Comparison of ENCODE assay signal across 9 mouse cellular contexts in genomic region chr9:43827593-43827992, GRCm38 (mm10).
A peak's percentile ranks its signal among the peaks of the same experiment; 100 is the strongest.
DNase-seq lines count a peak whose midpoint lies in the region; ATAC-seq lines count a peak whose summit lies in the region.
"Had no signal": no experiment of that assay in that cellular context is flagged by ENCODE, and none has a peak within 500 bp of the region (broad histone marks: within the 10 kb centered on the region; RNA-seq: fewer than 3 reads in every experiment).

No protein-coding gene starts in this region.

- H3K27me3 ChIP-seq in kidney, embryonic 16.5 days (ENCODE audit: insufficient read depth, low read length) = no peaks in the 10 kb centered on the region; the same call in 1 of the 2 replicates
- H3K27me3 ChIP-seq in liver, embryonic 11.5 days (replicated peaks; ENCODE audit: control insufficient read depth, insufficient read depth, low read length) = no peaks in the 10 kb centered on the region; the same call in 1 of the 2 replicates
- no peaks in the 10 kb centered on the region for H3K27me3 ChIP-seq in hindbrain, embryonic 16.5 days (replicated peaks; ENCODE audit: control insufficient read depth, insufficient read depth, low read length)

- H3K9me3 ChIP-seq in kidney, embryonic 16.5 days (ENCODE audit: low read length) = no peaks in the 10 kb centered on the region
- no peaks in the 10 kb centered on the region for H3K9me3 ChIP-seq in liver, embryonic 11.5 days (ENCODE audit: control insufficient read depth, low read length)
- H3K9me3 ChIP-seq in hindbrain, embryonic 16.5 days (ENCODE audit: control insufficient read depth, low read length) = no peaks in the 10 kb centered on the region

- no peak overlapping the region for H3K4me2 ChIP-seq in kidney, embryonic 16.5 days (replicated peaks; ENCODE audit: low read depth, low read length)
- no peak overlapping the region for H3K4me2 ChIP-seq in liver, embryonic 11.5 days
- no peak overlapping the region for H3K4me2 ChIP-seq in hindbrain, embryonic 16.5 days (ENCODE audit: low read length)

- no peaks in the 10 kb centered on the region for H3K36me3 ChIP-seq in kidney, embryonic 16.5 days (ENCODE audit: insufficient read depth, low read length)
- H3K36me3 ChIP-seq in liver, embryonic 11.5 days (ENCODE audit: control insufficient read depth, insufficient read depth, low read length) = no peaks in the 10 kb centered on the region
- H3K36me3 ChIP-seq in hindbrain, embryonic 16.5 days (ENCODE audit: control insufficient read depth, insufficient read depth, low read length) = no peaks in the 10 kb centered on the region

- H3K9ac ChIP-seq in kidney, embryonic 16.5 days (replicated peaks; ENCODE audit: low read length) = no peak overlapping the region
- H3K9ac ChIP-seq in liver, embryonic 11.5 days (ENCODE audit: low read depth, low read length) = no peak overlapping the region
- H3K9ac ChIP-seq in hindbrain, embryonic 16.5 days (ENCODE audit: low read depth, low read length) = no peak overlapping the region

- no peak overlapping the region for H3K27ac ChIP-seq in kidney, embryonic 16.5 days (ENCODE audit: low read length)
- no peak overlapping the region for H3K27ac ChIP-seq in liver, embryonic 11.5 days (ENCODE audit: low read depth, low read length)
- H3K27ac ChIP-seq in hindbrain, embryonic 16.5 days (ENCODE audit: low read depth, low read length) = no peak overlapping the region

- DNase-seq in kidney, adult 11 months = peak; percentile 33
- DNase-seq in NIH3T3 (ENCODE audit: low read depth) = peak; percentile 70
- DNase-seq in cerebellum, postnatal 36 days = peak; percentile 22 to 32
- peak; percentile 49 for DNase-seq in liver, embryonic 11.5 days (ENCODE audit: low spot score)
- DNase-seq in right cerebral cortex, postnatal 36 days (ENCODE audit: low spot score in 2 of 2) = peak; percentile 21 to 22

- 50% methylated on average over 5 of the region's 5 CpGs for WGBS in kidney, embryonic 16.5 days
- WGBS in liver, embryonic 11.5 days = 48% methylated on average over 5 of the region's 5 CpGs
- WGBS in hindbrain, embryonic 16.5 days = 46% methylated on average over 5 of the region's 5 CpGs

- H3K4me1 ChIP-seq in kidney, embryonic 16.5 days (ENCODE audit: insufficient read depth, low read length) = no peaks in the 10 kb centered on the region
- H3K4me1 ChIP-seq in liver, embryonic 11.5 days (replicated peaks; ENCODE audit: control insufficient read depth, insufficient read depth, low read length) = no peaks in the 10 kb centered on the region
- peaks cover 11% of the 10 kb centered on the region for H3K4me1 ChIP-seq in hindbrain, embryonic 16.5 days (ENCODE audit: control insufficient read depth, insufficient read depth, low read depth, low read length)

- ATAC-seq in kidney, embryonic 16.5 days (ENCODE audit: low FRiP score, low TSS enrichment) = no peak
- ATAC-seq in hematopoietic stem cell, adult 5-6 weeks (replicated peaks in 1 of 2; ENCODE audit: insufficient read depth in 1 of 2, low FRiP score in 2 of 2, low TSS enrichment in 1 of 2, low read depth in 1 of 2, poor library complexity in 2 of 2, severe bottlenecking in 2 of 2) = peak; percentile 42 to 56; a peak in 3 of 4 replicates
- ATAC-seq in liver, embryonic 11.5 days (replicated peaks; ENCODE audit: low FRiP score) = no peak
- ATAC-seq in hindbrain, embryonic 16.5 days = no peak

- H3K4me3 ChIP-seq in kidney, embryonic 16.5 days (ENCODE audit: low read length) = no peak overlapping the region
- no peak overlapping the region for H3K4me3 ChIP-seq in liver, embryonic 11.5 days (ENCODE audit: low read depth, low read length)
- H3K4me3 ChIP-seq in hindbrain, embryonic 16.5 days (ENCODE audit: low read length) = no peak overlapping the region
- H3K4me3 ChIP-seq: myocyte had no signal

Comparison
In these comparisons a context has a peak if more than half of its experiments do, and no peak if none do; other contexts are left out.
1. ATAC-seq: peak in hematopoietic stem cell, adult 5-6 weeks (2 of 2); none in kidney, embryonic 16.5 days (single experiment), liver, embryonic 11.5 days (single experiment) and hindbrain, embryonic 16.5 days (single experiment).
2. Peak in every context shown above with its lines, with median percentiles within 50 percentile points of each other: DNase-seq.